Mouse (Mus musculus): Measurements from ENCODE around the gene Col15a1. TPM values are rescaled to one million over a fixed set of nuclear protein-coding genes. Genes with fewer than 3 reads are reported as not detected.
A peak's percentile ranks its signal among the peaks of the same experiment; 100 is the strongest.

Gene Col15a1
- total RNA-seq, 2 experiments from 2014 or later = 13.9 to 15.1 TPM

- peak; percentile 46 to 73 for DNase-seq (ENCODE audit: low spot score in 2 of 2)
Observed at GRCm38 (mm10) chr4:47265555-47265954, 57.6 kb downstream of the Col15a1 start.

DNA sequence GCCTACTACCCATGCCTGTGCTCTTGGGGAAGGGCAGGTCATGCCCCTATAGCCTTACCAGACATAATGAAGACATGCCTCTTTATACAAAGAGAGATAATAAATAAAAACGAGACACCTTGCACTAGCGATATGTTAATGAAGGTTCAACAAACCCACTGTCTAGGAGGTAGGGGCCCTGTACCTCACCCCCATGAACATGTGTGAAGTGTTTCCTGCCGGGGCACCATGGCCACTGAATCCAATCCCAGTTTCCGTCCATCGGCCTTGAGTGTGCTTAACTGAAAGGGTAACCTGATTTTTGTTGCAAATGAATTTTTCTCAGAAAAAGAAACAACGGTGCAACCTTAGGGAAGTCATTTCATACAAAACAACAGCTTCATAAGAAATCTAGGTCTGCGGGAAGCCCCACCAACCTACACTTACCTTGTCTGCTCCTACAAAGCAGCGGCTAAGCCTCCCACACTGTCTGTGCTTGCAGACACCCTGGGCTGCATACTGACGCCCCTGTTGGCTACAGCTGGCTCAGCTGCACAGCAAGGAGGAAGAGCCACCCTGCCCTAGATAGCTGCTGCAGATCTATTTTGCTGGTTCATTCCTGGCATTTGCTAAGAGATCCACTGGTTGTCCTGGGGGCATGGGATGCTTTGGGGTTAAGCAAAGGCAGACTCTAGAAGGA lies 64.6 kb downstream of the Col15a1 start:
- DNase-seq (ENCODE audit: low spot score in 2 of 2) = no peak

- no peak for DNase-seq (ENCODE audit: low spot score in 2 of 2)
Observed at GRCm38 (mm10) chr4:47273795-47274194, 65.8 kb downstream of the Col15a1 start.

DNA sequence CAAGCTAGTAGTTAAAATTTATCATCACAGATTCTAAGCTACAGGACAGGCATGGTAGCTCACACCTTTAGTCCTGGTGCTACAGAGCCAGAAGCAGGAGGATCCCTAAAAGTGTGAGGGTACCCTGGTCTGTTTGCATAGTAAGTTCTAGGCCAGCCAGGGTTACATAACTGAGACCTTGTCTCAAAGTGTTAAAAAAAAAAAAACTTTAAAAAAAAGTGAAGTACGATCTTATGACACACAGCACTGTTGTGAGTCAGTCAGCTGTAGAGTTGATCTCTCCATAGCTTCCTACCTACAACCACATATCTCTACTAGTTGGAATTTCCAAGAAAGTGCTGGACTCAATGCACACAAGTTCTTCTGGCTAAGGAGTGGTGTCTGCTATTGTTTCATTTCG lies 67.0 kb downstream of the Col15a1 start:
- DNase-seq (ENCODE audit: low spot score in 2 of 2) = no peak

- DNase-seq (ENCODE audit: low spot score in 2 of 2) = no peak
Observed at GRCm38 (mm10) chr4:47278397-47278796, 70.4 kb downstream of the Col15a1 start.

GRCm38 (mm10) chr4:47279085-47279707 lies 71.2 kb downstream of the Col15a1 start:
- no peak for DNase-seq (ENCODE audit: low spot score in 2 of 2)

GRCm38 (mm10) chr4:47280126-47280525 lies 72.2 kb downstream of the Col15a1 start:
- DNase-seq (ENCODE audit: low spot score in 2 of 2) = no peak

DNA sequence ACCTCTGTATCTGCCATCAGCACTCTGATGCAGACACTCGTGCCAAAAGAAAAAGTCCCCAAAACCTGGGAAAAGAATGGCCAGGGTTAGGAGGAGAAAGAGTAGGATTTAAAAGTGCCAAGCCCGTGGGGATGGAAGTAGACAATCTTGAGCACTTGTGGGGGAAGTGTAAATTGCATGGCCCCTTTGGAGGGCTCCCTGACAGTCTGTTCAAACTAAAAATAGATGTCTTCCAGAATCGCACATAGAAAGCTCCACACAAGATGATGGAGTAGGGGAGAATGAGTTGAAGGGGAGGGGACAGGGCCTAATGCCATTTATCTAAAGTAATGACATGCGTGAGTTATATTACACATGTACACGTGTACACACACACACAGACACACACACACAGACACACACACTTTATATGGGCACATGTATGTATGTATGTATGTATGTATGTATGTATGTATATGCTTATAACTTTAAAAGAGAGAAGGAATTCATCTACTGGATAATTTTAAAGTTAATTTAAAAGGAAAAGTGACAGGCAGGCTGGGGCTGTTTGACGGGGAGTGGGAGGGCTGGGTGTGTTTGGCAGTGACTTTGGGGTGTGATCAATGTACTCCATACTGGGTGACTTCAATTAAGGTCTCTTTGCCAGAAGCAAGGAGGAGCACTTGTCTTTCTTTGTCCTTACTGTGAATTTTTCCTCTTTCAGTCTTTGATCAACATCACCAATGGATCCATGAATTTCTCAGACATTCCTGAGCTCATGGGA lies 74.1 kb downstream of the Col15a1 start:
- no peak for DNase-seq (ENCODE audit: low spot score in 2 of 2)

- no peak for DNase-seq (ENCODE audit: low spot score in 2 of 2)
Observed at GRCm38 (mm10) chr4:47284311-47284710, 76.3 kb downstream of the Col15a1 start.

DNA sequence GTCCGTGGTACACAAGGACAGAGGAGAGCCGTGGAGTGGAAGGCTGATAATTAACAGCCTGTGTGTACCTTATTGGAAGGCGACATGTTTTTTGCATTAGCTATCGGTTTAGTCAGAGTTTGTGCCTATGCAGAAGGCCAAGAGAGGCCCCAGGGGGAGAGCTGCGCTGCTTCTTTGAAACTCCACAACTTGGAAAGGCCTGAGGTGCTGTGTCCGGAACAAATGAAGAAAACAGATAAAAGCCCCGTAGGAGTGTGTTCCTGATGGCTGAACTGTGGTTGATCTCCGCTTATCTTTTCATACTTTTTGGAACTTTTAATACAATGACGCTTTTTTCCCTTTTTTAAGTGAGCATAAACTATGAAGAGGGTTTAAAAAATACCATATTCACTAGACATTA lies 76.9 kb downstream of the Col15a1 start:
- DNase-seq (ENCODE audit: low spot score in 2 of 2) = no peak

- DNase-seq (ENCODE audit: low spot score in 2 of 2) = no peak
Observed at GRCm38 (mm10) chr4:47286599-47287147, 78.7 kb downstream of the Col15a1 start.

DNA sequence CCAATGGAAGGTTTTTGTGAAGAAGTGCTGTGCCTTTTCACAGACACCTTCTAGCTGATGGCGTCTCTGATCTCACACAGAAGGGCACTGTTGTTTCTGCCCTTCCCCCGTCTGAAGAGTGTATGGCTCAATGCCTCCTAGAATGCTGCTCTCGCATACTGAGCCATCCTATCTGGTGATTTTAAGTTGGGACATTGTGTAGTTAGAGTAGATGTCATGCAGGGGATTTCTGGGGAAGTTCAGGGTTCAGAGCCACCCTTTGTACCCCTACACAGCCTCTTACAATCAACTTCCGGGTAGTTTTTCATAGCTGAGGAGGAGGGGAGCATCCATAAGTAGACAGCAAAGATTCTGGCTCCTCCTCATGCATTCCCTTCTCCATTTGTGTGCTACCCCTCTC lies 79.5 kb downstream of the Col15a1 start:
- DNase-seq (ENCODE audit: low spot score in 2 of 2) = no peak

- DNase-seq (ENCODE audit: low spot score in 2 of 2) = no peak
Observed at GRCm38 (mm10) chr4:47288306-47288705, 80.3 kb downstream of the Col15a1 start.

GRCm38 (mm10) chr4:47289526-47289925 lies 81.6 kb downstream of the Col15a1 start:
- peak in 1 of 2 experiments; percentile 57 for DNase-seq (ENCODE audit: low spot score in 2 of 2)

DNA sequence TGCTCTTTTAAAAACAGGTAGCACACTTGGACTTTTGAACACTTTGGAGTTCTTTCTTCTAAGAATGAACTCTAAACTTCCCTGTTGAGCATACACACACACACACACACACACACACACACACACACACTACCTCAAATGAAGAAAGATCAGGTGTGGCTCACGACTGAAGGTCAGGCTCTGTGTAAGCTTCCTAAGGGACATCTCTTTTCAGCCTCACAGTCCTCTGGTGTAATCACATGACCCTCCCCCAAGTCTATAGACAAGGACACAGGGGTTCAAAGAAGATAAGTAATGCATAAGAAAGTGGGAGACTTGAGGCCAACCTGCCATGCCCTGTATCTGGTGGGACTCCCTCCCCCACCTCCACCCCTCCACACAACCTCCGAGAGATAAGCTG lies 82.5 kb downstream of the Col15a1 start:
- no peak for DNase-seq (ENCODE audit: low spot score in 2 of 2)

DNA sequence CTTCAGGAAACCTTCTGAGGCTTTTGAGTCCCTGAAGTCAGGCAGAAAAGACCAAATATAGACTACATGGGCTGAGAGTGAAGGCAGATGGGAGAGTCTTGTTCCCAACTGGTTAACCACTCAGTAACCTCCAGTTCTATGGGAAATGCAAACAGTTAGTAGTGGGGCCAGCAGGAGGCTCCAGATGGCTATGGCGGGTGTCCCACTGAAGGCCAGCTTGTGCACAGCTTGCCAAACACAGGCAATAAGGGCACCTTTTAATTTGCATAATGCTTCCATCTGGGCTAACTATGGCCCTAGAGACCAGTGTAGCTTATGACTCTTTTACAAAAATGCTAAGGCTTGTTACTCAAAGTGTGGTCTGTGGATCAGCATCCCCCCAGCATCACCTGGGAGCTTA lies 83.1 kb downstream of the Col15a1 start:
- peak; percentile 84 to 94 for DNase-seq (ENCODE audit: low spot score in 2 of 2)

GRCm38 (mm10) chr4:47292956-47293355 lies 85.0 kb downstream of the Col15a1 start:
- no peak for DNase-seq (ENCODE audit: low spot score in 2 of 2)

- peak in 1 of 2 experiments; percentile 54 for DNase-seq (ENCODE audit: low spot score in 2 of 2)
Observed at GRCm38 (mm10) chr4:47293771-47294543, 86.0 kb downstream of the Col15a1 start.

- no peak for DNase-seq (ENCODE audit: low spot score in 2 of 2)
Observed at GRCm38 (mm10) chr4:47294544-47295070, 86.6 kb downstream of the Col15a1 start.

GRCm38 (mm10) chr4:47295547-47295946 lies 87.6 kb downstream of the Col15a1 start:
- peak in 1 of 2 experiments; percentile 63 for DNase-seq (ENCODE audit: low spot score in 2 of 2)

- DNase-seq (ENCODE audit: low spot score in 2 of 2) = no peak
Observed at GRCm38 (mm10) chr4:47300701-47301100, 92.7 kb downstream of the Col15a1 start.
